Mouse (Mus musculus): ENCODE measurements around the gene Ptgir. TPM values are rescaled to one million over a fixed set of nuclear protein-coding genes. Genes with fewer than 3 reads are reported as not detected.

The Ptgir gene
- polyA plus RNA-seq, 1 experiment: 11.3 TPM

DNA sequence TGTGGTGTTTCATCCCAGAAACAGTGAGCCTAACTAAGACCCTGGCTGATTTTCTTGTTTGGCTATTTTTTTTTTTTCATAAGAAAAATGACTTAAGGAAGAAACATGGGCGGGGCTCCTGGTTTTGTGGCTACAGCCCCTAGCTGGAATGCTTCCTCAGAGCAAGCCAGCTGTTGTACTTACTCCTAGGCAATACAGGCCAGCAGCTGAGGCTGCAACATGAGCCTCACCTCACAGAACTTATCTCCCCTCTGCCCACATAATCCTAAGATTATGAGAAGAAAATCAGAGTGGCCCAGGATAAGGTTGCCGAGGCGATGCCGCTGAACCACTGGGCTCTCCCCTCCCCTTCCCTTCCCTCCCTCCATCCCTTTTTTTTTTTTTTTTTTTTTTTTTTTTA, 49.4 kb downstream of the Ptgir start:
- peaks cover 2% of the 10 kb centered on the region; the same call in 1 of the 2 replicates for H3K4me1 ChIP-seq (replicated peaks; ENCODE audit: control insufficient read depth, insufficient read depth, low read length)
- H3K4me3 ChIP-seq (ENCODE audit: control insufficient read depth, insufficient read depth, low read length): no peak overlapping the region
- no peak for TF ChIP-seq CTCF (IDR thresholded peaks at IDR 0.05; ENCODE audit: borderline replicate concordance, control insufficient read depth, extremely low read depth, insufficient read depth, low read length, poor library complexity)
- H3K36me3 ChIP-seq (ENCODE audit: control insufficient read depth, insufficient read depth, low read length): no peaks in the 10 kb centered on the region
- DNase-seq: no peak
- H3K27ac ChIP-seq (ENCODE audit: control insufficient read depth, insufficient read depth, low read length): no peak overlapping the region
- WGBS: 64% methylated on average over 4 of the region's 4 CpGs
- no peaks in the 10 kb centered on the region for H3K27me3 ChIP-seq (ENCODE audit: control insufficient read depth, insufficient read depth, low read length)

- Histone ChIP-seq H3K36me3 (ENCODE audit: control insufficient read depth, insufficient read depth, low read length) (no peaks in the 10 kb centered on the region), H3K27me3 (ENCODE audit: control insufficient read depth, insufficient read depth, low read length) (no peaks in the 10 kb centered on the region)
- 89% methylated on average over 15 of the region's 15 CpGs for WGBS
Observed at GRCm38 (mm10) chr7:16956410-16957265, 50.3 kb downstream of the Ptgir start.

DNA sequence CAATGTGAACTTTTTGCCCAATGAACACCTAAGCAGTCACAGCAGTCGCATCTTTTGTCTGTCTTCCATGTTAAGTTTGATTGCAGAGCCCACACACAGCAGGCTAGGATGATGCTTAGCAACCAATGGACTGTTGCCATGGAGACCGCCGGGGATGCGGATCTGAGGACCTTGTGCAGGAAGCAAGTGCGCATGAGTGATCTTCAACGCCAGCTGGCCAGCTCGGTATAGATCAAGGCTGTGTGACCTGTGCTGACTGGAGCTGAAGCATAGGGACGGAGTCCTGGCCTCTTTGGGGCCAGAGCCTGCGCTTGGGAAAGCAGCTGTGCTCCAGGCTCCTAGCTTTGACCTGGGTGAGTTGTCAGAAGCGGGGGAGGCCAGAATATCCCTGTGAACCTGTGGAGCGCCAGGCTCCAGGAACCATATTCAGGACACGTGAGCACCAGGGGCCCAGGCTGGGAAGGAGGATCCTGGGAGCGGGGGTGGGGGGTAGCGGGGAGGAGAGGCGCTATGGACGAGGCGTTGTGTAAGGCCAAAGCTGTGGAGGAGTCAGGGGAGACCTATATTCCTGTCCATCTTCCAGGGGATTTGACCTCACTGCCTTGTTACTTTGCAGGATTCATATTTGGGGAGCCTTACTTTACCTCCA, 53.4 kb downstream of the Ptgir start, which contains the start of gene Pnmal1:
Gene Pnmal1, plus strand, starts transcription at position 141 of the 649 bp plus-strand sequence.
- Histone ChIP-seq H3K36me3 (ENCODE audit: control insufficient read depth, insufficient read depth, low read length) (no peaks in the 10 kb centered on the region), H3K27ac (ENCODE audit: control insufficient read depth, insufficient read depth, low read length) (no peak within 1 kb of the TSS), H3K27me3 (ENCODE audit: control insufficient read depth, insufficient read depth, low read length) (no peaks in the 10 kb centered on the region), H3K4me3 (ENCODE audit: control insufficient read depth, insufficient read depth, low read length) (no peak within 1 kb of the TSS), H3K4me1 (replicated peaks; ENCODE audit: control insufficient read depth, insufficient read depth, low read length) (no peaks in the 10 kb centered on the region)
- no peak for DNase-seq
- TF ChIP-seq POLR2A (IDR thresholded peaks at IDR 0.05; ENCODE audit: control insufficient read depth, extremely low read depth, insufficient read depth, low read length, poor library complexity) (no peak), CTCF (IDR thresholded peaks at IDR 0.05; ENCODE audit: borderline replicate concordance, control insufficient read depth, extremely low read depth, insufficient read depth, low read length, poor library complexity) (no peak)
- 70% methylated on average over 17 of the region's 17 CpGs for WGBS

More at GRCm38 (mm10) chr7:16956410-16957265, 50.3 kb downstream of the Ptgir start:
- H3K4me1 ChIP-seq (replicated peaks; ENCODE audit: control insufficient read depth, insufficient read depth, low read length): no peaks in the 10 kb centered on the region
- no peak overlapping the region for H3K27ac ChIP-seq (ENCODE audit: control insufficient read depth, insufficient read depth, low read length)
- DNase-seq: no peak
- H3K4me3 ChIP-seq (ENCODE audit: control insufficient read depth, insufficient read depth, low read length): no peak overlapping the region
- TF ChIP-seq POLR2A (IDR thresholded peaks at IDR 0.05; ENCODE audit: control insufficient read depth, extremely low read depth, insufficient read depth, low read length, poor library complexity): no peak
- TF ChIP-seq CTCF (IDR thresholded peaks at IDR 0.05; ENCODE audit: borderline replicate concordance, control insufficient read depth, extremely low read depth, insufficient read depth, low read length, poor library complexity): no peak

Other genes starting within 250 kb of the Ptgir start
- gene Ceacam15, start 230.8 kb upstream of the Ptgir start, polyA plus RNA-seq (2012; rRNA removed): 0.75 and 0.84 TPM in 2 replicates
- gene Ceacam9, start 184.6 kb upstream of the Ptgir start, polyA plus RNA-seq (2012; rRNA removed): 0.07 TPM in 1 of 2 replicates, not detected in the other
- gene Ap2s1, start 168.1 kb upstream of the Ptgir start, polyA plus RNA-seq (2012; rRNA removed): 418 and 426 TPM in 2 replicates
- gene Slc1a5, start 125.2 kb upstream of the Ptgir start, polyA plus RNA-seq (2012; rRNA removed): 254 and 310 TPM in 2 replicates
- 307 and 318 TPM in 2 replicates for gene Strn4, start 90.6 kb upstream of the Ptgir start, polyA plus RNA-seq (2012; rRNA removed)
- 48.7 and 51.5 TPM in 2 replicates for gene Fkrp, start 89.8 kb upstream of the Ptgir start, polyA plus RNA-seq (2012; rRNA removed)
- gene Prkd2, start 63.6 kb upstream of the Ptgir start, polyA plus RNA-seq (2012; rRNA removed): 363 and 406 TPM in 2 replicates
- 3.8 and 4.4 TPM in 2 replicates for gene Dact3, start 31.2 kb upstream of the Ptgir start, polyA plus RNA-seq (2012; rRNA removed)
- 0.62 and 1.7 TPM in 2 replicates for gene Gng8, start 14.7 kb upstream of the Ptgir start, polyA plus RNA-seq (2012; rRNA removed)
- 398 and 475 TPM in 2 replicates for gene Calm3, start 17.6 kb downstream of the Ptgir start, polyA plus RNA-seq (2012; rRNA removed)
- 2.2 and 3.0 TPM in 2 replicates for gene Pnmal2, start 38.2 kb downstream of the Ptgir start, polyA plus RNA-seq (2012; rRNA removed)
- not detected in 2 replicates for gene Pnmal1, start 53.2 kb downstream of the Ptgir start, polyA plus RNA-seq (2012; rRNA removed)
- 2.3 TPM in 2 replicates for gene Gm42372, start 76.6 kb downstream of the Ptgir start, polyA plus RNA-seq (2012; rRNA removed)
- gene Ccdc8, start 86.2 kb downstream of the Ptgir start, polyA plus RNA-seq (2012; rRNA removed): 1.5 and 2.0 TPM in 2 replicates
- 359 and 363 TPM in 2 replicates for gene Ppp5c, start 121.4 kb downstream of the Ptgir start, polyA plus RNA-seq (2012; rRNA removed)
- 2.8 and 8.9 TPM in 2 replicates for gene Hif3a, start 155.9 kb downstream of the Ptgir start, polyA plus RNA-seq (2012; rRNA removed)
- not detected in 2 replicates for gene Psg16, start 167.6 kb downstream of the Ptgir start, polyA plus RNA-seq (2012; rRNA removed)
- gene Ceacam3, start 243.8 kb downstream of the Ptgir start, polyA plus RNA-seq (2012; rRNA removed): not detected in 2 replicates

Data from thymus, adult 2 months (tissue).